Mouse (Mus musculus) heart, adult 2 months (tissue): ENCODE results near the gene Litaf.

Source experiments
- CTCF ChIP-seq: fragments of 200-600 bp; IDR thresholded peaks from 2 replicates; pipeline ENCODE4 v1.8.1; 2022; ENCODE audit warnings: antibody characterized with exemption, mild to moderate bottlenecking, moderate library complexity
- POLR2A ChIP-seq: fragments of 200-500 bp; IDR thresholded peaks from 2 replicates; pipeline ENCODE4 v1.6.1; 2011; ENCODE audit warnings: mild to moderate bottlenecking, low read depth, low read length, control low read depth; ENCODE audit not compliant: insufficient read depth

GRCm38 (mm10) chr16:11084181-11084580 lies 18.2 kb upstream of the Litaf start:
- TF ChIP-seq POLR2A (no peak), CTCF (no peak)
